Mouse (Mus musculus) ES-Bruce4 (cell line): ENCODE results near the gene Mgmt.

Experiments
- CTCF ChIP-seq: IDR thresholded peaks from one replicate; pipeline ENCODE4 v1.8.1; 2011; ENCODE audit warnings: low read depth, low read length
- EP300 ChIP-seq: IDR thresholded peaks from 2 replicates; pipeline ENCODE4 v1.6.1; 2011; ENCODE audit warnings: low read depth, low read length; ENCODE audit not compliant: insufficient read depth
- POLR2A ChIP-seq: IDR thresholded peaks from one replicate; pipeline ENCODE4 v1.8.1; 2011; ENCODE audit warnings: low read length; ENCODE audit not compliant: insufficient read depth

- TF ChIP-seq EP300, result no peak
- TF ChIP-seq CTCF, result no peak
- TF ChIP-seq POLR2A, result no peak
These were observed 124.2 kb downstream of the Mgmt start for GRCm38 (mm10) chr7:137018614-137019013.
